In the genomic region with DNA sequence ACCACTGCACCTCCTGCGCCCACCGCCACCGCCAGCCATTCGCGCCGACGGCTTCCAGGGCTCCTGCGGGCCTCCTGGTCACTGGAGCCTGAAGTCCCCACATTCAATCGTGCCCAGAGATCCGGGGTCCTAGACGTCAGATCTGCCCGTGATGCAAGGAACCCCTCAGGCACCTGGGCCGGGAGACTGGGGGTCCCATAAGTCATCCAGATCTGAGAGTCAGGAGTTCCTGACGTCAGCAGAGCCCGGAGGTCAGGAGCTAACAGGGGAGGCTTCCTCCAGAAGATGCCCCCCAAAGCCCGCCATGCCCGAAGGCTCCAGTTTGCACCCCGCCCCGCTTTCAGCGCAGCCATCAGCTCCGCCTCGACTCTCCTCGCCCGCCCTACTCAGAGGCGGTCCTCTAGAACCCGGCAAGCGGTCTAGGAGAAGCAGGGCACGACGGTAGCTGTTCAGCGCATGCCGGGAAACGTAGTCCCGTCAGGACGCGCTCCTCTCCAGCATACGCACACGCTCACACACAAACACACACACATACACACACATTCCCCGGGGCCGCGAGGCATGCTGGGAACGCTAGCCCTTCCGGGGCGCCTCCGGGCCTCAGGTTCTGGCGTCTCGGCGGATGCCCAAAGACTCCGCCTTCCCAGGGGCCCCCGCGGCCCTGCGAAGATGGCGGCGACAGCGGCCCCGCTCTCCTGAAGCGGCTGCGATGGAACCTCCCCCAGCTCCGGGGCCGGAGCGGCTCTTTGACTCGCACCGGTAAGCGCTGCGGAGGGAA, we compare ENCODE assay signal across 1 mouse cellular context.
TF ChIP-seq lines count a peak whose summit lies in the region.

A gene (plus strand): TSS at position 448 of the 778 bp plus-strand sequence.

TF ChIP-seq in MEL, 35 proteins besides CTCF, POLR2A, EP300 and RAD21 (continued from another document):
- TF ChIP-seq TCF12 (IDR thresholded peaks at IDR 0.05; ENCODE audit: low read depth, low read length), result peak; percentile 86
- 0 out of 2 replicates have a peak, but pooled peaks have one; percentile 45 for TF ChIP-seq CHD1 (IDR thresholded peaks at IDR 0.05; ENCODE audit: low read depth, low read length)
- TF ChIP-seq BHLHE40 (IDR thresholded peaks at IDR 0.05; ENCODE audit: borderline replicate concordance, low read depth, low read length), result no peak
- TF ChIP-seq TBP (IDR thresholded peaks at IDR 0.05; ENCODE audit: low read depth, low read length), result peak; percentile 85
- TF ChIP-seq ELF1 (IDR thresholded peaks at IDR 0.05; ENCODE audit: low read depth, low read length), result peak; percentile 96
- TF ChIP-seq ZNF384 (IDR thresholded peaks at IDR 0.05; ENCODE audit: low read depth, low read length), result no peak
- 0 out of 2 replicates have a peak, but pooled peaks have one; percentile 31 for TF ChIP-seq RCOR1 (IDR thresholded peaks at IDR 0.05; ENCODE audit: low read depth, low read length)
- TF ChIP-seq MAFK (IDR thresholded peaks at IDR 0.05; ENCODE audit: borderline replicate concordance, low read depth, low read length), result no peak
- TF ChIP-seq CHD2 (IDR thresholded peaks at IDR 0.05; ENCODE audit: low read length), result no peak
- no peak for TF ChIP-seq USF2 (IDR thresholded peaks at IDR 0.05; ENCODE audit: borderline replicate concordance in 1 of 2, insufficient read depth in 1 of 2, low read depth in 1 of 2, low read length in 2 of 2)
- TF ChIP-seq MEF2A (IDR thresholded peaks at IDR 0.05; ENCODE audit: extremely low read depth, insufficient replicate concordance, low read depth, low read length, poor library complexity, severe bottlenecking), result peak; percentile 68; the same call in 1 of the 2 replicates
- TF ChIP-seq MYC (IDR thresholded peaks at IDR 0.05; ENCODE audit: low read depth, low read length), result peak; percentile 95
- TF ChIP-seq NELFE (IDR thresholded peaks at IDR 0.05; ENCODE audit: low read depth, low read length), result peak; percentile 90
